Mouse (Mus musculus) forebrain, postnatal 0 days (tissue): ENCODE results near the gene Ptp4a2. TPM values are rescaled to one million over a fixed set of nuclear protein-coding genes. Genes with fewer than 3 reads are reported as not detected.

ENCODE experiments used
- ATAC-seq: fragments of 200-750 bp; cut with Nextera tagmentation; 2 replicates; pipeline ENCODE4 v1.8.0; 2017; ENCODE audit warnings: mild to moderate bottlenecking, moderate library complexity
- DNase-seq: peaks from one replicate; pipeline ENCODE4 v3.0.0-alpha.2; 2015
- H3K27ac ChIP-seq: fragments of 300-500 bp; sonication (generic); 2 replicates; pipeline ENCODE4 v1.5.1; 2014; ENCODE audit warnings: low read depth, mild to moderate bottlenecking, antibody characterized with exemption, low read length, moderate library complexity, mixed read lengths
- H3K27me3 ChIP-seq: fragments of 300-500 bp; sonication (generic); 2 replicates; pipeline ENCODE4 v1.6.1; 2014; ENCODE audit warnings: mild to moderate bottlenecking, low read length, mixed read lengths; ENCODE audit not compliant: insufficient read depth
- H3K36me3 ChIP-seq: fragments of 300-500 bp; sonication (generic); 2 replicates; pipeline ENCODE4 v1.6.1; 2014; ENCODE audit warnings: mild to moderate bottlenecking, moderate library complexity; ENCODE audit not compliant: insufficient read depth
- H3K4me1 ChIP-seq: fragments of 300-500 bp; sonication (generic); 2 replicates; pipeline ENCODE4 v1.6.1; 2014; ENCODE audit warnings: antibody characterized with exemption; ENCODE audit not compliant: insufficient read depth
- H3K4me2 ChIP-seq: fragments of 300-500 bp; sonication (generic); 2 replicates; pipeline ENCODE4 v1.6.1; 2014; ENCODE audit warnings: low read depth, mild to moderate bottlenecking, moderate library complexity
- H3K4me3 ChIP-seq: fragments of 300-500 bp; sonication (generic); 2 replicates; pipeline ENCODE4 v1.5.1; 2014; ENCODE audit warnings: low read depth, low read length, mixed read lengths
- H3K9ac ChIP-seq: fragments of 300-500 bp; sonication (generic); 2 replicates; pipeline ENCODE4 v1.6.1; 2014; ENCODE audit warnings: mild to moderate bottlenecking
- H3K9me3 ChIP-seq: fragments of 300-500 bp; sonication (generic); 2 replicates; pipeline ENCODE4 v1.6.1; 2016; ENCODE audit warnings: low read length
- CTCF ChIP-seq: sonication (generic); IDR thresholded peaks from 2 replicates; pipeline ENCODE4 v1.5.1; 2016; ENCODE audit warnings: antibody characterized with exemption, control low read depth, low read depth
- WGBS: fragments of 180-500 bp; shearing (Covaris S2); extraction: QIAGEN DNeasy Blood & Tissue Kit; methylation state at CpG from one replicate; pipeline ENCODE4 v1.1.7; 2014; 5-methylcytosine and 5-hydroxymethylcytosine counted together
- polyA plus RNA-seq: library from polyadenylated mRNA; unstranded; fragments of >200 nt; fragmentation: Nextera tagmentation; extraction: Ambion mirVana; gene quantifications from 2 replicates; pipeline ENCODE4 v1.2.1, GENCODE M21; 2015
- total RNA-seq: library from RNA; depleted of rRNA; stranded (reverse); fragments of >200 nt; gene quantifications from 2 replicates; pipeline ENCODE4 v1.2.3, GENCODE M21; 2014

The Ptp4a2 gene
- total and polyA plus RNA-seq, 2 experiments from 2014 or later = 131 to 270 TPM

DNA sequence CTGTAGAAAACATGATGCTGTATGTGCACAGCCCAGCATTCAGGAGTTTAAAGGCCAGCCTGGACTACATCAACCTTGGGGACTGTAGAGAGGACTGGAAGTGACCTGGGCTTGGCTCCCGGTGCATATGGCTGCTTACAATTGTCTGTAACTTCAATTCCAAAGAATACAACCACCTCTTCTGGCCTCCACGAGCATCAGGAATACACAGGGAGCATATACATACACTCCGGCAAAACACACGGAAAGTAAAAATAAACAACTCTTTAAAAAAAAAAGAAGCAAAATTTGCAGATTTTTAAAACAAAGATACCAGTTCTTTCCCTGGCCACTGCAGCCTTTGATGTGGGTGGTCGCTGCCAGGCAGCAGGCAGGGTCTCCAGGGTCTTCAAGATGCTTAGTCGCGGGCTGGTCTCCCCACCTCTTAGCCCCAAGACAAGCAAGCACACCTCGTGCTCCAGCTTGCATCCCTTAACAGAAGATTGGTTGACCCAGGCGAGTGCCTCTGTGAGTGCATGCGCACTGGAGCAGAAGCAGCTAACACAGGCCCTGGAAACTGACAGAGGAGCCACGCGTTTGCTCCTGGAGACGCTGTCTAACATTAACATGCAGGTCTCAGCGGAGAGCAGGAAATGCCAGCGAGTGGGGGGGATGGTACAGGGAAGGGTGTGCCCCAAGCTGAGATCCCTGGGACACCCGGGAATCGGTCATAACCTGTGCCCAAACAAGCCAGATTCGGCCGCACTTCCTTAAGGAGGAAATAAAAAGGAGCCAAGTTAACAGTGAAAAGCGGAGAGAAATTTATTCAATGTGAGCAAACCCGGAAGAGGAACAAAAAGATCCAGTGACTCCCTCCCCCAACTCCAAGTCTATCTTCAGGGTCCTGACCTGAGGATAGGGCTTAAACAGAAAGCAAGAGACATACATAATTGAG, 66.1 kb downstream of the Ptp4a2 start:
- Histone ChIP-seq H3K4me3 (peak overlapping the region; percentile 30), H3K4me2 (peak overlapping the region; percentile 51), H3K4me1 (peaks cover 11% of the 10 kb centered on the region; the same call in 1 of the 2 replicates), H3K27ac (peak overlapping the region; percentile 80), H3K9ac (peak overlapping the region; percentile 46), H3K36me3 (no peaks in the 10 kb centered on the region), H3K9me3 (no peaks in the 10 kb centered on the region), H3K27me3 (no peaks in the 10 kb centered on the region)
- 11% methylated on average over 21 of the region's 21 CpGs for WGBS
- ATAC-seq (peak; percentile 95), DNase-seq (peak; percentile 81)
- TF ChIP-seq CTCF = no peak

- no peak for ATAC-seq
- no peaks in the 10 kb centered on the region for H3K36me3 ChIP-seq
- no peaks in the 10 kb centered on the region for H3K9me3 ChIP-seq
- peak overlapping the region; percentile 46 for H3K9ac ChIP-seq
- H3K4me3 ChIP-seq = no peak overlapping the region
- peaks cover 11% of the 10 kb centered on the region; the same call in 1 of the 2 replicates for H3K4me1 ChIP-seq
- no peak for DNase-seq
- peak overlapping the region; percentile 51 for H3K4me2 ChIP-seq
- WGBS = 59% methylated on average over 11 of the region's 11 CpGs
- no peak for TF ChIP-seq CTCF
- H3K27ac ChIP-seq = peak overlapping the region; percentile 80; the same call in 1 of the 2 replicates
- no peaks in the 10 kb centered on the region for H3K27me3 ChIP-seq
These were observed 67.1 kb downstream of the Ptp4a2 start for GRCm38 (mm10) chr4:129877967-129878655.

- no peaks in the 10 kb centered on the region for H3K9me3 ChIP-seq
- H3K27me3 ChIP-seq = no peaks in the 10 kb centered on the region
- WGBS = 68% methylated on average over 8 of the region's 8 CpGs
- TF ChIP-seq CTCF = no peak
- no peak overlapping the region for H3K4me2 ChIP-seq
- H3K36me3 ChIP-seq = no peaks in the 10 kb centered on the region
- H3K4me3 ChIP-seq = no peak overlapping the region
- DNase-seq (no peak), ATAC-seq (no peak)
- H3K27ac ChIP-seq = no peak overlapping the region
- H3K4me1 ChIP-seq = peaks cover 11% of the 10 kb centered on the region; the same call in 1 of the 2 replicates
- H3K9ac ChIP-seq = no peak overlapping the region
These were observed 67.7 kb downstream of the Ptp4a2 start for GRCm38 (mm10) chr4:129878656-129879145.

- no peak for TF ChIP-seq CTCF
- no peaks in the 10 kb centered on the region for H3K9me3 ChIP-seq
- H3K4me2 ChIP-seq = no peak overlapping the region
- no peak for ATAC-seq
- 73% methylated on average over 4 of the region's 4 CpGs for WGBS
- no peak for DNase-seq
- H3K27ac ChIP-seq = no peak overlapping the region
- no peak overlapping the region for H3K4me3 ChIP-seq
- H3K9ac ChIP-seq = no peak overlapping the region
- peaks cover 16% of the 10 kb centered on the region; the same call in 1 of the 2 replicates for H3K4me1 ChIP-seq
- no peaks in the 10 kb centered on the region for H3K36me3 ChIP-seq
- no peaks in the 10 kb centered on the region for H3K27me3 ChIP-seq
These were observed 68.3 kb downstream of the Ptp4a2 start for GRCm38 (mm10) chr4:129879206-129879780.

- H3K4me2 ChIP-seq = no peak overlapping the region
- no peak for DNase-seq
- H3K4me1 ChIP-seq = peaks cover 21% of the 10 kb centered on the region; the same call in 1 of the 2 replicates
- H3K36me3 ChIP-seq = no peaks in the 10 kb centered on the region
- no peak overlapping the region for H3K9ac ChIP-seq
- 74% methylated on average over 7 of the region's 7 CpGs for WGBS
- no peak overlapping the region for H3K4me3 ChIP-seq
- ATAC-seq = no peak
- no peak for TF ChIP-seq CTCF
- no peaks in the 10 kb centered on the region for H3K9me3 ChIP-seq
- H3K27ac ChIP-seq = no peak overlapping the region
- H3K27me3 ChIP-seq = no peaks in the 10 kb centered on the region
These were observed 69.6 kb downstream of the Ptp4a2 start for GRCm38 (mm10) chr4:129880615-129881014.

DNA sequence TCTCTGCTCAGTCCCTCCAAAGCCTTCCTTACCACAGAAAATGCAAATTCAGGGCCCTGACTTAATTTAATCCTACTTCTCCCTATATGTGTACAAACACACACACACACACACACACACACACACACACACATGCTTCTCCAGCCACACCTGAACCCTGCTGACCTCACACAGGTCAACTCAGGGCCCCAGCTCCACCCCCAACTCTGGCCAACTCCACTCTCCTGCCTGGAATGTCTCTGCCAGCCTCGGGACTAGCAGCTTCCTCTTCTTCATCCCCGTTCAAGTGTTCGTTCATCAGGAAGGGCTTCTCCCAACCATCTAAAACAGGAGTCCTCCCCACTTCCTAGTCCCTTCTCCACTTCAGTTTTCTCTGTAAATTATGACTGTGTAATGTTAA, 70.6 kb downstream of the Ptp4a2 start:
- 26% methylated on average over 3 of the region's 3 CpGs for WGBS
- no peak overlapping the region for H3K9ac ChIP-seq

More for the DNA sequence above, 70.6 kb downstream of the Ptp4a2 start:
- Histone ChIP-seq H3K27me3 (no peaks in the 10 kb centered on the region), H3K4me1 (peaks cover 21% of the 10 kb centered on the region; the same call in 1 of the 2 replicates), H3K4me3 (no peak overlapping the region), H3K27ac (peak overlapping the region; percentile 35; the same call in 1 of the 2 replicates), H3K4me2 (no peak overlapping the region), H3K36me3 (no peaks in the 10 kb centered on the region), H3K9me3 (no peaks in the 10 kb centered on the region)
- DNase-seq (no peak), ATAC-seq (no peak)
- no peak for TF ChIP-seq CTCF
